Mouse (Mus musculus): Measurements from ENCODE around the gene 9530068E07Rik. TPM values are rescaled to one million over a fixed set of nuclear protein-coding genes. Genes with fewer than 3 reads are reported as not detected.
"Not testable (repeated sequence)": the region's sequence is repeated elsewhere in the genome, so short reads cannot be mapped to it uniquely, and the experiment has no call there.

9530068E07Rik gene
- polyA plus RNA-seq, 1 experiment from 2014 or later = 217 TPM

DNA sequence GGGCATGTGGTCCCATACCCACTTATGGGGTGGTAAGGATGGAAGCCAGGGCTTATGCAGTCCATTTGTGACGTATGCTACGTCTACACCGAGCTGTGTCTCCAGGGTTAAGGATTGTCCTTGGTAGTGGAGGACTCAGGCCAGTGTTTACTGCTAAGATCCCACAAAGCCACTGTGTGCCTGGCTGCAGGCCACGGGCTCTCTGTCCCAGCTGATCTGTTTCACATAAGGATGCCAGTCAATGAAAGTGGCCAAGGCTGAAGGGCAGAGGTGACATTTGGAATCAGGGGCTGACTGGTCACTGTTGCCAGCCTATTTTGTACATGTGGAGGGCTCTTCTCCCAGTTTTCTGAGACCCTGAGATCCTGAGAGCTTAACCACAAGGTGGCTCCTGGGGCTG is 18.6 kb upstream of the 9530068E07Rik start:
- H3K9ac ChIP-seq = no peak overlapping the region
- no peaks in the 10 kb centered on the region for H3K9me3 ChIP-seq (replicated peaks)
- H3K4me3 ChIP-seq (replicated peaks) = no peak overlapping the region
- peaks cover 91% of the 10 kb centered on the region for H3K36me3 ChIP-seq
- H3K4me2 ChIP-seq = no peak overlapping the region
- 90% methylated on average over 4 of the region's 4 CpGs for WGBS
- ATAC-seq (replicated peaks; ENCODE audit: low FRiP score) = no peak
- H3K27me3 ChIP-seq = no peaks in the 10 kb centered on the region
- no peaks in the 10 kb centered on the region for H3K4me1 ChIP-seq
- no peak overlapping the region for H3K27ac ChIP-seq

DNA sequence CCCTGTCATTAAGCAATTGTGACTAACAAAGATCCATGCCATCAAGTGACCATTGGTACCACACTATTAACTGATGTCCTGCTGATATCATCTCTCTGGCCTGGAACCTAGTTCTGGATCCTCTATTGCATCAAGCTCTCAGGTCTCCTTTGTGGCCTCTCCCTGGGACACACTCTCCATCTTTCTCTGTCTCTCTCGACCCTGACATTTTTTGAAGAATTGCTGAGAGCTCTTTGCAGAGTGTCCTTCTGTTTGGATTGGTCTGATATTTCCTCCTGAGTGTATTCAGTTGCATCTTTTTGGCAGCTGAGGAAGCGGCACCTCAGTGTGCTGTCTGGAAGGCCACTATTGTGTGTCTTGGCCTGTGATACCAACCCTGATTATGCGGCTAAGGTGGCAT is 17.0 kb upstream of the 9530068E07Rik start:
- Histone ChIP-seq H3K4me1 (no peaks in the 10 kb centered on the region), H3K9me3 (replicated peaks) (no peaks in the 10 kb centered on the region), H3K36me3 (peaks cover 100% of the 10 kb centered on the region), H3K9ac (no peak overlapping the region), H3K27me3 (no peaks in the 10 kb centered on the region), H3K4me2 (no peak overlapping the region), H3K4me3 (replicated peaks) (no peak overlapping the region), H3K27ac (no peak overlapping the region)
- WGBS = 88% methylated on average over 3 of the region's 3 CpGs
- ATAC-seq (replicated peaks; ENCODE audit: low FRiP score) = no peak

- WGBS = 94% methylated on average over 14 of the region's 14 CpGs
- peaks cover 100% of the 10 kb centered on the region for H3K36me3 ChIP-seq
- H3K4me2 ChIP-seq = no peak overlapping the region
- H3K9ac ChIP-seq = no peak overlapping the region
- no peak overlapping the region for H3K4me3 ChIP-seq (replicated peaks)
- no peak overlapping the region for H3K27ac ChIP-seq
- no peak for ATAC-seq (replicated peaks; ENCODE audit: low FRiP score)
- H3K27me3 ChIP-seq = no peaks in the 10 kb centered on the region
- H3K4me1 ChIP-seq = no peaks in the 10 kb centered on the region
- H3K9me3 ChIP-seq (replicated peaks) = no peaks in the 10 kb centered on the region
Measured at GRCm38 (mm10) chr11:52383741-52384140, 12.5 kb upstream of the 9530068E07Rik start.

- H3K4me1 ChIP-seq = no peaks in the 10 kb centered on the region
- no peak overlapping the region for H3K4me3 ChIP-seq (replicated peaks)
- H3K27me3 ChIP-seq = no peaks in the 10 kb centered on the region
- no peak for ATAC-seq (replicated peaks; ENCODE audit: low FRiP score)
- no peak overlapping the region for H3K9ac ChIP-seq
- peaks cover 100% of the 10 kb centered on the region for H3K36me3 ChIP-seq
- 57% methylated on average over 3 of the region's 3 CpGs for WGBS
- no peak overlapping the region for H3K27ac ChIP-seq
- no peaks in the 10 kb centered on the region for H3K9me3 ChIP-seq (replicated peaks)
- no peak overlapping the region for H3K4me2 ChIP-seq
Measured at GRCm38 (mm10) chr11:52384667-52385066, 11.6 kb upstream of the 9530068E07Rik start.

- Histone ChIP-seq H3K27me3 (no peaks in the 10 kb centered on the region), H3K9me3 (replicated peaks) (no peaks in the 10 kb centered on the region), H3K4me2 (no peak overlapping the region), H3K27ac (no peak overlapping the region), H3K4me3 (replicated peaks) (no peak overlapping the region), H3K36me3 (peaks cover 93% of the 10 kb centered on the region), H3K4me1 (no peaks in the 10 kb centered on the region), H3K9ac (no peak overlapping the region)
- 90% methylated on average over 3 of the region's 3 CpGs for WGBS
- no peak for ATAC-seq (replicated peaks; ENCODE audit: low FRiP score)
Measured at GRCm38 (mm10) chr11:52386892-52387291, 9.3 kb upstream of the 9530068E07Rik start.

- no peak overlapping the region for H3K4me2 ChIP-seq
- WGBS = 80% methylated on average over 12 of the region's 12 CpGs
- no peak overlapping the region for H3K9ac ChIP-seq
- no peak overlapping the region for H3K27ac ChIP-seq
- H3K9me3 ChIP-seq (replicated peaks) = no peaks in the 10 kb centered on the region
- peaks cover 83% of the 10 kb centered on the region for H3K36me3 ChIP-seq
- ATAC-seq (replicated peaks; ENCODE audit: low FRiP score) = no peak
- no peak overlapping the region for H3K4me3 ChIP-seq (replicated peaks)
- no peaks in the 10 kb centered on the region for H3K4me1 ChIP-seq
- no peaks in the 10 kb centered on the region for H3K27me3 ChIP-seq
Measured at GRCm38 (mm10) chr11:52388150-52388549, 8.1 kb upstream of the 9530068E07Rik start.

DNA sequence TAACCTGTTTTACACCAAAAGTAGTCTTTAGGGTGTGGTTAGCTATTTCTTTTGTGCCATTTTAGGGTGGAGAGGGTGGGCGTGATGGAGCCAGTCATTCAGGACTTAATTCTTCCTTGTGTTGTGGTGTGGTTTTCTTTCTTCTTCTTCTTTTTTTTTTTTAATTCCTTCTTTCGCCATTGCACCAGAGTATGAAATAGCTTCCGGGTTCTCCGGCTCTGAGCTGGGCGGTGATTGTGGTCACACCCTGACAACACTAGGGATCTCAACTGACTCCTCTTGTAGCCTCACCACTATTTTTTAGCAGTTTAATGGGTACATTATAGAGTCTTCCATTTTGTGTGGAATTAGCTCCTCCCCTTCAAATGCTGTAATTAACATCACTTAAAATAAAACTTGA is 7.2 kb upstream of the 9530068E07Rik start:
- not testable (repeated sequence) for H3K9me3 ChIP-seq (replicated peaks); H3K27me3 ChIP-seq; ATAC-seq (replicated peaks; ENCODE audit: low FRiP score); H3K4me3 ChIP-seq (replicated peaks); H3K27ac ChIP-seq; H3K4me1 ChIP-seq; H3K4me2 ChIP-seq; H3K9ac ChIP-seq
- WGBS = 92% methylated on average over 5 of the region's 5 CpGs
- H3K36me3 ChIP-seq = peaks cover 75% of the 10 kb centered on the region

GRCm38 (mm10) chr11:52389933-52390332 is 6.3 kb upstream of the 9530068E07Rik start:
- Histone ChIP-seq H3K4me2 (no peak overlapping the region), H3K4me3 (replicated peaks) (no peak overlapping the region), H3K36me3 (peaks cover 66% of the 10 kb centered on the region), H3K27ac (no peak overlapping the region), H3K27me3 (no peaks in the 10 kb centered on the region), H3K9ac (no peak overlapping the region), H3K4me1 (no peaks in the 10 kb centered on the region), H3K9me3 (replicated peaks) (no peaks in the 10 kb centered on the region)
- 90% methylated on average over 7 of the region's 7 CpGs for WGBS
- no peak for ATAC-seq (replicated peaks; ENCODE audit: low FRiP score)

DNA sequence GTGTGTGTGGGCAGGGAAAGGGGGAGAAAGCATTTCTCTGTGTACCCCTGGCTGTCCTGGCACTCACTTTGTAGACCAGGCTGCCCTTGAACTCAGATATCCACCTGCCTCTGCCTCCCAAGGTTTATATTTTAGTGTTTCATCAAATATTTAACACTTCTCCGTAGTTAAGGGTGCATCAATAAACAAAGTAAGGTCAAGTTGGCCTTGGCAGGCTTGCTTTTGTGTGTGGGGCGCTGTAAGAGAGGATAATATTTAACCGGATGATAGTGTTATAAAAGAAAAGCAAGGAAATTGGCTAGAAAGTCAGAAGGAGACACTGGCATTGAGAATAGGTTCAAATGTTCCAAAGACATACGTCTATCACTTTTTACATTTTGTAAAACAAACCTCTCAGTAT is 1.7 kb upstream of the 9530068E07Rik start:
- Histone ChIP-seq H3K9me3 (replicated peaks) (no peaks in the 10 kb centered on the region), H3K36me3 (peaks cover 29% of the 10 kb centered on the region), H3K4me1 (peaks cover 11% of the 10 kb centered on the region; the same call in 1 of the 2 replicates), H3K27ac (no peak overlapping the region), H3K4me3 (replicated peaks) (no peak overlapping the region), H3K4me2 (no peak overlapping the region), H3K27me3 (no peaks in the 10 kb centered on the region), H3K9ac (no peak overlapping the region)
- 76% methylated on average over 4 of the region's 4 CpGs for WGBS
- ATAC-seq (replicated peaks; ENCODE audit: low FRiP score) = no peak

GRCm38 (mm10) chr11:52395343-52395742 is 885 bp upstream of the 9530068E07Rik start:
- no peaks in the 10 kb centered on the region for H3K9me3 ChIP-seq (replicated peaks)
- no peaks in the 10 kb centered on the region for H3K27me3 ChIP-seq
- 36% methylated on average over 4 of the region's 4 CpGs for WGBS
- H3K9ac ChIP-seq = no peak overlapping the region
- H3K4me2 ChIP-seq = no peak overlapping the region; the same call in 1 of the 2 replicates
- ATAC-seq (replicated peaks; ENCODE audit: low FRiP score) = no peak
- H3K4me3 ChIP-seq (replicated peaks) = peak overlapping the region; percentile 97; the same call in 1 of the 2 replicates
- peaks cover 20% of the 10 kb centered on the region for H3K36me3 ChIP-seq
- H3K4me1 ChIP-seq = peaks cover 17% of the 10 kb centered on the region
- H3K27ac ChIP-seq = 0 out of 2 replicates have a peak overlapping the region, but pooled peaks have one; percentile 98

- Histone ChIP-seq H3K36me3 (peaks cover 13% of the 10 kb centered on the region), H3K4me3 (replicated peaks) (peak overlapping the region; percentile 97), H3K9me3 (replicated peaks) (no peaks in the 10 kb centered on the region), H3K27ac (peak overlapping the region; percentile 98), H3K27me3 (no peaks in the 10 kb centered on the region), H3K4me2 (peak overlapping the region; percentile 71), H3K9ac (peak overlapping the region; percentile 96), H3K4me1 (peaks cover 29% of the 10 kb centered on the region)
- 1% methylated on average over 33 of the region's 33 CpGs for WGBS
- peak; percentile 81 for ATAC-seq (replicated peaks; ENCODE audit: low FRiP score)
Measured at GRCm38 (mm10) chr11:52396597-52397188, 465 bp downstream of the 9530068E07Rik start.

GRCm38 (mm10) chr11:52397385-52397987 is 1.3 kb downstream of the 9530068E07Rik start:
- peak overlapping the region; percentile 71 for H3K4me2 ChIP-seq
- H3K27me3 ChIP-seq = no peaks in the 10 kb centered on the region
- H3K27ac ChIP-seq = peak overlapping the region; percentile 98
- peak overlapping the region; percentile 96 for H3K9ac ChIP-seq
- no peak for ATAC-seq (replicated peaks; ENCODE audit: low FRiP score)
- no peaks in the 10 kb centered on the region for H3K9me3 ChIP-seq (replicated peaks)
- 78% methylated on average over 4 of the region's 4 CpGs for WGBS
- H3K4me1 ChIP-seq = peaks cover 34% of the 10 kb centered on the region
- H3K36me3 ChIP-seq = peaks cover 9% of the 10 kb centered on the region
- H3K4me3 ChIP-seq (replicated peaks) = peak overlapping the region; percentile 97

All from kidney, embryonic 15.5 days (tissue).